Mouse (Mus musculus) retina, postnatal 7 days (tissue): ENCODE measurements around the gene Ccnq.
"Not testable (repeated sequence)": the region's sequence is repeated elsewhere in the genome, so short reads cannot be mapped to it uniquely, and the experiment has no call there.

ENCODE experiments used
- DNase-seq: peaks from one replicate; pipeline ENCODE4 v3.0.0-alpha.2; 2012; ENCODE audit warnings: low read depth, low spot score

Ccnq gene

DNA sequence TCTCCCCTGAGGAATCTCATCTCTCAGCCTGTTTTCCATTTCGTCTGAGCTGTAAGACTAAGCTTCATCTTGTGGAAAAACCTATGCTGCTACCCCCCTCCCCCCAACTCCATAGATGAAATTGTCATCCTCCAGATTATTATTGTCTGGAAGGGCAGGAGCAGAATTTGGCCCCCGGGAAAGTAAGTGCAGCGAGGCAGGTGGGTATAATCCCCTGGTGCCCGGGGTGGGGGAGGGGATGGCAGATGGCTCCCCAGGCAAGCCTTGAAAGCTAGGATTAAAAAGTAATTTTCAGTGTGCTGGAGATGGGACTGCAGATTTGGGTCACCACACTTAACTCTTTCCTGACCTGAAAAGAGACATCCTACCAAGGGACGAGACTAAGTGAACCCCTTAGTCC lies 10.7 kb upstream of the Ccnq start:
- peak; percentile 82 for DNase-seq

DNA sequence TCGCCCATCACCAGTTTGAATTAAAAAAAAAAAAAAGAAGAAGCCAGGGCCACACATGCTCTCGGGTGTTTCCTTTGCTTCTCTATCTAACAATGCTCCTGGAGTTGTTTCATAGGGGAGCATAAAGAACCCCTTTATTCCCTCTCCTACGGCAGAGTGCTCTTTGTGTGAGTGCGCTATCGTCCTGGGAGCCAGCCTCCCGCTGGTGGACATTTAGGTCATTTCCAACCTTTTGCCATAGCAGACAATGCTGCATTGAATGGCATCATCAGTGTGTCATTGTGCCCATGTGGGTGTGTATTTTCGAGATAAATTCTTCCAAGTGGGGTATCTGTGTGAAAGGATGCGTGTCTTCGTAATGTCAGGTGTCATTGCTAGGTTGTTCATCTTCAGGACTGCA lies 9.6 kb upstream of the Ccnq start:
- DNase-seq, result no peak

DNA sequence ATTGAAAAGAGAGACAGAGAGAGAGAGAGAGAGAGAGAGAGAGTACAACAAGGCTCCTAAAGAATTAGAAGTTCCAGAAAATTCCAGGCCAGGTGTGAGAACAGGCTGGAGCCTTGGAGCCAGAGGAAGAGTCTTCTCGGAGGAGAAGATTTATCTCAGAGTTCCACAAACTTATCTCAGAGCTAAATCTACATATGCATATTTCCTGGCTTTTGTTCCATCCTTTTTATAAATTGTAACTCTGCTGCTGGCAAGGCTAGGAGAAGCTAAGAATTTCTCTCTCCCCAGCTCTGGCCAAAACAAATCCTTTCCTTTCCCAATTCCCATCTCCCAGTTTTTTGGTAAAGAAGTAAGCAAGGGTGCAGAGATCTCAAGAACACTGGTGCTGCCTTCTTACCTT lies 3.8 kb upstream of the Ccnq start:
- no peak for DNase-seq

DNA sequence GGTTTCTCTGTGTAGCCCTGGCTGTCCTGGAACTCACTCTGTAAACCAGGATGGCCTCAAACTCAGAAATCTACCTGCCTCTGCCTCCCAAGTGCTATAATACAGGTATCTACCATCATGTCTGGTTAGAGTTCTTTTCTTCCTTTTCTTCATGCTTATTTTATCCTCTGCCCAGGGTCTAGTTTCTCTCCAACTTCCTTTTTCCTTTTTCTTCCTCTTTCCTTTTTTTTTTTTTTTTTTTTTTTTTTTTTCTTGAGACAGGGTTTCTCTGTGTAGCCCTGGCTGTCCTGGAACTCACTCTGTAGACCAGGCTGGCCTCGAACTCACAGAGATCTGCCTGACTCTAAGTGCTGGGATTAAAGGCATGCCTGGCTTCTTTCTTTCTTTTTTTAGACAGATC lies 2.6 kb upstream of the Ccnq start:
- DNase-seq, result not testable (repeated sequence)

DNA sequence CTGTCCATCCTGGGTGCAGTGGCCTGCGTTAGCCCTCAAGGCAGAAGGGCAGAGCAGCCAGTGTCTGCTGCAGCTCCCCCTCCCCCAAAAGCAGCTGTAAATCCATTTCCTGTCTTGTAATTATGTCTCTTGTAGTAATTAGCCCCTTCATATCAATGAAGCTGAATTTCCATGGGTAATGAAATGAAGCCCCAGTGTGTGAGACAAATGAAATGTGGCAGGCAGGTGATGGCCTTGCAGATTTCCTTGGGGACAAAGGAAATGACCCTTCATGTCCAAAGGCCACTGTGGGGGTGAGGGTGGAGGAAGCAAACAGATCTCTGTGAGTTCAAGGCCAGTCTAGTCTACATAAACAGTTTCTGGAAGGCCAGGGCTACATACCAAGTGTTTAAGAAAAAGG lies 1.7 kb upstream of the Ccnq start:
- DNase-seq, result no peak

DNA sequence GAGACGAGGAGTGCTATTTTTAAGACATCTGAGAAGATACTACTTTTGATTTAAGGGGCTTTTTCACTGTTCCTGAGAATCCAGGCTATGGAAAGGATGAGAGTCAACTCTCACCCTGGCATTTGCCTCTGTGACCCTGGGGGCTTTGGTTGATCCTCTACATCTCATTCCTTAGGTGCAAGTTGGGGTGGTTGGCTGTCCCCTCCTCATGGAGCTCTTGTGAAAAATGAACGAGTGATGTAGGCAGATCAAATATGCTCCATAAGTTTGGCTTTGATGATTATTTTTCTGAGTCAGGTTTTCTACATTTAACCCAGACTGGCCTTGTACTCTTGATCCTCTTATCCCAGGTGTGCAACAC lies 294 bp upstream of the Ccnq start:
- no peak for DNase-seq

DNA sequence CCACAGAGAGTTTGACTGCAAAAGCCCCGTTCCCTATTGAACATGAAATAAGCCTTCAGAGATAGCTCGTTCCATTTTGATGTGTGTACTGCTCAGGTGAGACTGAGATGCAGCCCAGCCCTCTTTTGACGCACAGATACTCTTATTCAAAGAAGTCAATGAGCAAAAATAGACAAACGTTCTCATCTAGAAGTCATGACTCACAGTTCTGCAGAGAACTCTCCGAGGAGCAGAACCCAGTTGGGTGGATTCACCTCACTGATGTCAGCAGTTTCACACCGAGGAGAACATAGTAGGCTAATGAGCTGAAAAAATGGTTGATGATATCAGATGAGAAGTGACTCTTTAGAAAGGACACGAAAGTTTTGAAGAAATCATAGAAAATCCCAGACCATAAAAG lies 5.3 kb downstream of the Ccnq start:
- DNase-seq, result no peak

DNA sequence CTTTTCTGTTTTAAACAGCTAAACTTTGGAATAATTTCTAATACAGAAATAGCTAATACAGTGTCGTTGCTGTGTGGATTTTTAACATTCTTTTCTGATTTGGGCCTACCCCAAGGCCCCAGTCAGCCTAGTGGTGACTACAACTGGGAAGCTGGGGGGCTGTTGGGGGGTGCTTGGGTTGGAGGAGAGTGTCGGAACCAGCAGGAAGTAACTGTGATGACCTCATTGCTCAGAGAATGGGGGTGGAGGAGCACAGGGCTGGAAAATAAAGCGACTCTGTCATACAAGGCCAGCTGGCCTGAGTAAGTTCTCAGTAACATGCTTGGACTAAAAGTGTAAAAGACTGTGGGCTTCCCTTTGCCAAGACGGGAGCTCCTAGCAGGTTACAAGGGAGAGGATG lies 6.1 kb downstream of the Ccnq start:
- no peak for DNase-seq

DNA sequence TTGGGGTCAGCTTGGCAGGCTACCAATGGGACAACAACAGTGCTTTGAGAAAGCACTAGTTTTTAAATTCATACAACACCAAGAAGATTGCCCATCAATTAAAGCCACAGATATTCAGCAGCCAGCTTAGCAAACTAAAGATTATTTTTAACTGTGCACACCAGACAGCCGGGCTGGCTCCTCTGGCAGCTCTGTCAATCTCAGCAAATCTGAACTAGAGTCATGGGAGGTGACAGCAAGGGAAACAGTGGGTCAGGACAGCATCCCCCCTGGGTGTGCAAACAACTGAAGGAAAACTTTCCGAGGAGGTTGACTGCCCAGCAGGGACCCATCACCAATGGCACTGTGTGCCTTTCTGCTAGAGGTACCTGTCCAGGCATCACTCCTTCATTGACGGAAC lies 9.1 kb downstream of the Ccnq start:
- DNase-seq, result no peak

DNA sequence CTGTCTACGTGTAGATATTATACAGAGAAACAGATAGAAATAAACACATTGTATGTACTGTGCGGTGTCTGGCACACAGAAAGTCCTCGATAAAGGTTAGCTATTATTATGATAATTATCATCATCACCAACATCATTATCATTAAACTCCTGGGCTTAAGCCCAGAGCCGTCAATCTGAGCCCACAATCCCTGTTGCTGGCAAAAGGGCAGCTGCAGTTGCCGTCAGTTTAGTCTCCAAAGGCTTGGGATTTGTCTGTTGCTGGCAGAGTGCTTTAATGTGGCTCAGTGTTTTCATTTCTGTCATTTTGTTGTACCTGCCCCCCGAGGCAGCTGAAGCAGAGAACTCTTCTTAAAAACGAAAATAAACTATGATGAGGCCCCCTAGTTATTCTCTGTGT lies 9.6 kb downstream of the Ccnq start:
- DNase-seq, result no peak

DNA sequence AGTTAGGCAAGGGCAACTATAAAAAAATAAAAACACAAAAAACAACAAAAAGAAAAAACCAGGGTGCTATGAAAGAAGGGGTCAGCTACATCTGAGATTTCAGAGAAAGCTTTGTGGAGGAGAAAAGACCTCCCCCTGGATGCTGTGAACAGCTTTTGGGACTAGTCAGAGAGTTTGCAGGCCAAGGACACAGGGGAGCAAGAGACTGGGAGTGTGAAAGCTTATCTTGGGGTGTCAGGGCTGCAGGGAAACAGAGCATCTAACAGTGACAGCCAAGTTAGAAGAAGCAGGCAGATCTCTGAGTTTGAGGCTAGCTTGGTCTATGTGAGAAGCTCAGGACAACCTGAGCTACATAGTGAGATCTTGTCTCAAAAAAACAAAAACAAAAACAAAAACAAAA lies 12.2 kb downstream of the Ccnq start:
- DNase-seq, result no peak

DNA sequence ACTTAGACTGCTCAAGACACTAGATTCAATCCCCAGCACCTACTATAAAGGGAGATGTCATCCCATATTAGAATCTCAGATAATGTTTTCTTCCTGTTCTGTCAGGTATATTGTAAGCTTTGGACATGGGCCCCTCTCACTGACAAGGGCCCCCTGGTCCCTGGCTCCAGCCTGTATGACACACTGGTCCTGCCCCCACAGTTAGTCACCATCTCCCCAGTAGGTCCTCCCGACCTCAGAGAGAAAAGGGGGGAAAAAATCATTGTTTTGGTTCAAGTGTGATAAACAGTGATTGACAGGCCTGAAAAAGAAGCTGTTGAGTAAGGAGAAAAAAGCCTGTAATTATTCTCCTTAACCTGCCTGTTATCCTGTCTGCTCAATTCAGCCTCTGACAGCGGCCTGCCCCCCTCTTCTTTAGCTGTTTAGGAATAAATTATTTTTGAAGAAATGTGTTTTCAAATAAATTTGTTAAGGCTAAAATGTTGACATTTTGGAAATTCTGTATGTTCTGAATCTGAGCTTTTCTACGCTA lies 14.6 kb downstream of the Ccnq start:
- DNase-seq, result no peak

DNA sequence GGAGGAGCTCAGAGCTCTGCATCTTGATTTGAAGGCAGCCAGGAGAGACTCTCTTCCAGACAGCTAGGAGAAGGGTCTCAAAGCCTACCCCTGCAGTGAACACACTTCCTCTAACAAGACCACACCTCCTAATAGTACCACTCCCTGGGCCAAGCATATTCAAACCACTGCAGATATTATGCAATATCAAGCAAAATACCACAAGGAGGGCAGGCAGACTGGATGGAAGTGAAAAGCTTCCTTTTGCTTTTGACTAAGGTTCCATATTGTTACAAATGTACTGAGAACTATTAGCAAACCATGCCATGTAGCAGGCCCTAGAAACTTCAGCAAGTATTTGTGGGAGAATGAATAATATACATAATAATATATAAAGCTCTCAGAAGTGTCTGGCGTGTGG lies 16.4 kb downstream of the Ccnq start:
- DNase-seq, result no peak

DNA sequence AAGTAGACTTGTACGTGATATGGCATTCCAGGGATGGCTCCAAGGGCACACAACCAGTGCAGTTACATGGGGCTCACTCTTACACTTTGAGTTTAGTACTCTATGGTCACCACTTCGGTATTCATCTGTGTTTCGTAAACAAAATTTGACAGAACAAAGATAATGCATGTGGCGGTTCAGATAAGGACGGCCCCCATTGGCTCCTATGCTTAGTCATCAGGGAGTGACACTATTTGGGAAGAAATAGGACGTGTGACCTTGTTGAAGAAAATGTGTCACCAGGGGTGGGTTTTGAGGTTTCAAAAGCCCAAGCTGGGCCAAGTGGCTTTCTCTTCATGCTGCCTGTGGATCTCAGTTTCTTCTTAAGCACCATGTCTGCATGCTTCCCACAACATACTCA lies 18.9 kb downstream of the Ccnq start:
- DNase-seq, result no peak

DNA sequence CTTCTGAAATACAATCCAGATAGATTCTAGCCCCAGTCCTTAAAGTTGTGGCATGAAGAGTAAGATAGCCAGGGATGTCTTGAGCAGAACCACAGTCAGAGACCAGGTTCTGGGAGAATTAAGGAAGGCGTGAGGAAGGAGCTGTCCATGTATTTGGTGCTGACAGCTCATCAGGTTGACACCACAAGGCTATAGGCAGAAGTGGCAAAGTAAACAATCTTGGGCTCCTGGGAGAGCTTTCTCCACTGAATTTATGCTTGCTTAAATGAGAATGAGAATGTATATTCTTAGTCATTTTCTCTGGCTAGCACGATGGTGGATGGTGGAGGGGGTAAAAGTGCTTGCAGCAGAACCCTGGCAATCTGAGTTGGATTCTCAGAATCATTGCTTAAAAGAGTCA lies 20.6 kb downstream of the Ccnq start:
- DNase-seq, result no peak

DNA sequence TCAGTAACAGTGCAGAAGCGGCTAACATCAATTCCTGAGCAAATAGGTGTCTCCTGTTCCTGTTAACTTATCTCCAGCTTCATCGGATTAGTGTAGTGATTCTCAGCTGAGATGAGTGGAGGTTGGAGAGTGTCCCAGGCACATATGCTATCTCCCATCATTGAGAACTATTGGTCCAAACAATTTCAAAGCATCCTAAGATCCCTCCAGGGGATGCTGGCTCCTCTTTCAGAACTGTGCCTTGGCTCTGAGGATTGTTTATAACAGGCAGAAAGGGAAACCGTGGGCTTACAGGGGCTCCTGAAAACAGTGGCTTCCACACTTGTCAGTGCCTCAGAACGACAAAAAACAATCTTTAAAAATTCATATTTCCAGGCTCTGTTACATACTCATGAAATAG lies 23.5 kb downstream of the Ccnq start:
- no peak for DNase-seq

DNA sequence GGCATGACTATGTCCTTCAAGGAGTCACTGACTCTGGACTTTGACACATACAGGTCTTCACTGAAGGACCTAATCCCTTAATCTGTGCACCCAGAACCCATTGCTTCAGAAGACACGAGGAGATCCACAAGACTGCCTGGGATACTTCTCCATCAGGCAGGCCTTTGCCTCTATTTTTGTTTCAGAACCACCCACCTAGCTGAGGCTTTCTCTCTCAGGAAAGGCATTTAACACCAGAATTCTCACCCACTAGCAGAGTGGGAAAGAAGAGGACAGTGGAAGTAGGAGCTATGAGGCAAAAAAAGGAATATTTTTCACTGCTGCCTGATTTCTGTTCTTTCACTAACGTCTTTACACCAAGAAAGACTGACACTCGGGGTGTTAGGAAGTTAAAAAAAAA lies 25.2 kb downstream of the Ccnq start:
- DNase-seq, result no peak

DNA sequence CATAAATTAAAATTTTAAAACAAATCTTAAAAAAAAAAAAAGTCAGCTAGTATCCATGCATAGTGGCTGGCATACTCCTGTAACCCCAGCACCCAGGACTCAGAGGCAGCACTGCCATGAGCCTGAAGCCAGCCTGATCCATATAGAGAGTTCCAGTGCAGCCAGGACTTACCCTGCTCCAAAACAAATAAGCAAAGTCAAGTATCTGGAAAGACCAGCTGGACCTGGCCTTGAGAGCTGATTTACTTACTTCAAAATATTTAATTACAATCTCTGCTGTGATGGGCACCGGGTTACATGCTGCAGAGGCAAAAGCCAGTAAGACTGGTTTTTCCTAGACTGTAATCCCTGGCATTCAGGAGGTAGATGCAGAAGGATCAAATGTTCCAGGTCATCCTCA lies 26.7 kb downstream of the Ccnq start:
- no peak for DNase-seq

DNA sequence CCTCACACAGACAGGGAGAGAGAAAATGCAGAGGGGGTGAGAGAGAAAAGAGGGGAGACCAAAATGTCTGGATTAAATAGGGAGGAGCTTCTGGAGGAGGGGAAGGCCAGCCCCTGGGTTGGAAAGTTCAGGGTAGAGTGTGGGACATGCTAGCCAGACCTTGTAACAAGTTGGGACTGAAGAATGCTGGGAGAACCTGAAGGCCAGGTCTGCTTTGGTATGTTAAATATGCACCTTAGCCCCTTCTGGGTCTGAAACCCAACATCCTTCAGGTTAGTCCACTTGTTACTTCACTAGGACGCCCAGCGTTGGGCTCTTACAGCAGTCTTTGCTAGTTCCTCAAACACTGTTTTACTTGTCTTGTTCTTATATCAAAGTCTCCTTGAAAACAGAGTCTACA lies 30.1 kb downstream of the Ccnq start:
- DNase-seq, result no peak

DNA sequence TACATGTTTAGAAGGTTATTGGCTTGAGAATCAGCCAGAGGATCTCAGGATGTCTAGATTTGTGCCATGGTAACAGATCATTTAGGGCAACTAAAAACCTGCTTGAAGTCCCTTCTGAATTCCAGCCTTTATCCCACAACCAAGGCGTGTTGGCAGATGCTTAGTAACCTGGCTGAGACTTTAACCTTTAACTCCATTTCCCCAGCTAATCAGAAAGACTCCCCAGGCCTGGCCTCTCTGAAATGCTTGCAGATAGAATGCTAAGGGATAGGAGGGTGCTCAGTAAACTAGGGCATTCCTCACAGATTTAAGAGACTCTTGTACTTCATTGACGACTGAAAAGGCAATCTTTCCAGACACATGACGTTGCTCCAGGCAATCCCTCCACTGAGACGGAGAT lies 33.9 kb downstream of the Ccnq start:
- no peak for DNase-seq

DNA sequence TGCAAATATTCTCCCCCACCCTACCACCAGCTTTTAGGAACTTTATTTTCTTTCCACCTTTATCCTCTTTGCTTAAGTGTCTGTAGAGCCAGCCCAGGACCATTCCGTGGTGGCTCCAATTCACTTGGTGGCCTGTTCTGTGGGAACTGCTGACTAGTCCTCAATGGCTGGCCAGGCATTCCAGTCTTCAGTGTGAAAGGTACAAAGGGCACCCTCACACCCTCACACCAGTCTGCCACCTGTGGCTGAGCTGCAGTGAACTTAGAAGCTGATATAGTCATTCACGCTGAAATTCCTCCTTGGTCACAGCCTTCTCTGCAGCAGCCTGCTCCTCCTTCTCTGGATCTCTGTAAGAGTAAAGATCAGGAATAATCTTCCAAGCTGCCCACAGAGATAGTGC lies 42.9 kb downstream of the Ccnq start:
- DNase-seq, result no peak

DNA sequence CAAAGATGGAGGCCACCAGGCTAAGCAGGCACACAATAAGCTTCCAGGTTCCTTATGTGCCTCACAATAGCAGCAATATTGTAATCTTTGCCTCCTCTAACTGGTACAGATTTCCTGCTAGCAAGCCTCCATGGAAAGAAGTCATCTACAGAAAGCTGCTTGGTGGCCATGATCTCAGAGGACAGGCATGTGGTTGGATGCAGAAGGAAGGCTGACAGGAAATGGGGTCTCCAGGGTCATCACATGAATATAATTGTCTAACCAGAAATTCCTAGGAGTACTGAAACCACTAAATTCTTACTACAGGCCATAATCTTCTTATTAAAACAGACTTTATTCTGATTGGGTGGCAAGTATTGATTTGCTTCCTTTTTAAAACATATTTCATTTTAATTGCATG lies 45.5 kb downstream of the Ccnq start:
- DNase-seq, result no peak

DNA sequence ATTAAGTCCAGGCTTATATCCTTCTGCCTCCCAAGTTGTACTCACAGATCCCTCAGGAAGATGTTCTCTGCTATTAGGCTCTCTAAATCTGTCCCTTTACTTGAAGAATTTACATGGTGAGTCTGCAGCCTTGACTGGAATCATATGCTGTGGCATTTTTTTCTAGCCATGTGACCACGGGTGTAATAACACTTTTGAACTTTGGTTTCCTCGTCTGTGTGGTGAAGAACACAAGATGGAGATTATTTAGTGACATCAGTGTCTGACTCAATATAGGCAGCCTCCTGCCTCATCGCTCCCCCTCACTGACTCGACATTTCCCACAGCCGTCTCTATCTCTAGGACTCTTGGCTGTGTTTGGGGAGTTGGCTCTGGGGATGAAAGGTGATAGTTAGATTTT lies 48.4 kb downstream of the Ccnq start:
- DNase-seq, result no peak

DNA sequence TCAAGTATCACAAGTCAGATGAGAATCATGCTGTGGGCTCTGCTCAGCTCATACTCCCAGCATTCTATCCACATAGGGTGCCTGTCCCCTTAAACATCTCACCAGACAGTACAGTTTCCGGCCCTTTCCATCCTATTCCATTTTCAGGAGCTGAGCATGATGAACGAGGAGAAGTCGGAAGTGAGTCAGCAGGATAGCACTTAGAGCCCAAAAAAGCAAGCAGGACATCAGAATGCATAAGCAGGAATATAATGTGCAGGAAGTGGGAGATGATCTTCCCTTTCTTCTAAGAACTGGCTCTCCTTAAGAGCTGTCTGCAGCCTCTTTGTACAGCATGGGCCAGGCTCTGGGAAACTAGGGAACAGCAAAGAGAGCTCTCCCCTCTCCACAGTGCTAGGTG lies 49.2 kb downstream of the Ccnq start:
- DNase-seq, result no peak
